Mouse (Mus musculus): Measurements from ENCODE around the gene Olfr330. TPM values are rescaled to one million over a fixed set of nuclear protein-coding genes. Genes with fewer than 3 reads are reported as not detected.

Gene Olfr330
- polyA plus RNA-seq (2014; fragmentation: Illumina TruSeq; extraction: RNeasy Lipid Tissue Mini Kit (QIAGEN cat#74804); ENCODE audit: low read depth, low replicate concordance), result not detected

DNA sequence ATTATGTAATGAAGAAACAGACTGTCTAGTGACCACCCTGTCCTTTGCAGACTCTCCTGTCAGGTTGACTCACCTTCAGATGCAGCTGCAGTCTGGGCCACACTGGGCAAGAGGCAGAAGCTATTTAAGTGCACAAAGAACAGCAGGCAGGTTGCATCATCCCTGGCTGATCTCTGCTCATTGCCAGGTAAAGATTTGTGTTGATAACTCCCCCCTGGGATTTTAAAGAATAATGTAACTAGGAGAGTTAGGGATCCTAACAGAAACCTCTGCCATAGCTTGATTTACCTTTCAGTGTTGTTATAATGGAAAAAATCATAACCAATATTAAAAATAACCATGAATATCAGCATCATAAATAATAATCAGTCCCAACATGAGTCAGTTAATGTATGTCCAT lies at the start of gene Olfr330:
Gene Olfr330, minus strand, starts transcription at position 101 of the 400 bp plus-strand sequence.

DNA sequence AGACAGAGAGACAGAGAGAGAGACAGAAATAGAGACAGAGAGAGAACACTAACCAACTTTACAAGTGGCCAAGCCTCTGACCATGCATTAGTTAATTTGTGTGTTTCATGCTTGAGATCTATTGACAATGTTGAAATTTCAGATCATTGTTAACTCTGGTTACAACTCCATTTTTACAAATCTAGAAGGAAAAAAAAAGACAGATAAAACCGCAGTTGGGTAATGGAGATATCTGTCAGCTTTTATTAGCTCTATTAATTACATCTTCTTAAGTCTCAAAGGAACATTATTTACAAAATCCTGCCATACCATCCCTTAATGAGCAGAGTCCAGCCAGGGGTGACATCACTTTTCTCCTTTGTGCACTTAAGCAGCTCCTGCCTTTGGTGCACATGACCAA lies 42.8 kb upstream of the Olfr330 start, which contains the start of gene Olfr325:
Gene Olfr325, plus strand, starts transcription at position 301 of the 400 bp plus-strand sequence.

DNA sequence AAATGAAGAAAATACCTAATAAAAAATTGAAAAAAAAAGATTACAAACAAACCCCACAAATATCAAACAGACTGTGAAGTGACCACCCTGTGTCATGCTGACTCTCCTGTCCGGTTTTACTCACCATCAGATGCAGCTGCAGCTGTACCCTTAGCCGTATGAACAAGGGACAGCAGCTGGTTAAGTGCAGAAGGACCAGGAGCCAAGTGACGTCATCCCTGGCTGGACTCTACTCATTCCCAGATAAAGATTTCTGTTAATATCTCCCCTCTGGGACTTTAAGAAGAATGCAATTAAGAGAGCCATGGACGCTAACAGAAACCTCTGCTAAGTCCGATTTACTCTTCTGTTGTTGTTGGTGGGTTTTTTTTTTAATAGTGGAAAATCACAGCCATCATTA lies 35.8 kb upstream of the Olfr330 start, which contains the start of gene Olfr224:
Gene Olfr224, minus strand, starts transcription at position 149 of the 400 bp plus-strand sequence.

DNA sequence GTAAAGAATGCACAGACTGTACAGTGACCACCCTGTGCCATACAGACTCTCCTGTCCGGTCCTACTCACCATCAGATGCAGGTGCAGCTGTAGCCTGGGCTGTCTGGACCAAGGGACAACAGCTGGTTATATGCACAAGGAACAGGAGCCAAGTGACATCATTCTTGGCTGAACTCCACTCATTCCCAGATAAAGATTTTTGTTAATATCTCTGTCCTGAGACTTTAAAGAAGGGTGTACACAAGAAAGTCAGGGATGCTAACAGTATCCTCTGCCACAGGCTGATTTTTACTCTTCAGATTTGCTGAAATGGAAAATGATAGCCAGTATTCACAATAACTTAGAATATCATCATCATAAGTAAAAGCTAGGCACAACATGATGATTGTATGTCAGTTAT lies 20.9 kb upstream of the Olfr330 start, which contains the start of gene Olfr328:
Gene Olfr328, minus strand, starts transcription at position 101 of the 400 bp plus-strand sequence.

DNA sequence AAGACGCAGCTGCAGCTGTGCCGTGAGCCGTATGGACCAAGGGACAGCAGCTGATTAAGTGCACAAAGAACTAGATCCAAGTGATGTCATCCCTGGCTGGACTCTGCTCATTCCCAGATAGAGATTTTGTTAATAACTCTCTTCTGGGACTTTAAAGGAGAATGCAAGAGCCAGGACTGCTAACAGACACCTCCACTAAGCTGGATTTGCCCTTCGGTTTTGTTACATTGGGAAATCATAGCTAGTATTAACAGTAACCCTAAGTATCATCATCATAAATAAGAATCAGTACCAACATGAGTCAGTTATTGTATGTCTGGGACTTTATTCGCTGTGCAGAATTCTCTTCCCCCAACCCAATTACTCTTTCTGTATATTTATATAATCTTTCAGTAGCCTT lies 11.7 kb upstream of the Olfr330 start, which contains the start of gene Olfr329-ps:
Gene Olfr329-ps, minus strand, starts transcription at position 101 of the 400 bp plus-strand sequence.

DNA sequence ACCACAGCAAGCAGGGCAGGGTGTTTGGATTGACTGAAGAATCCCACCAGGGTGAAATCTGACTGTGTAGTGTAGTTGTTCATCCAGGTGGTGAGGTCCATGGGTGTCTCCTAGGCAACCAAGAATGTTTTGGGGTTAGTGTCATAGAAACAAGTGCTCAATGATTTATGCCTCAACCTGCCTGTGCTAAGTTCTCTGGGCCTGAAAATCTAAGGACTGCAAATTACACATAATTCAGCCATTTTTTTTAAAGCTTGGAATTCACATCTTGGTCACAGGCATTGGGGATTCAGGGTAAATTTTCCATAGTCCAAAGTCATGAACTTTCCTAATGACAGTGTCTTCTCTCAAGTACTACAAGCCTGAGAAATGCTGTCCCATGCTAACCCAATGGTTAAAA lies 32.2 kb downstream of the Olfr330 start, which contains the start of gene Olfr331:
Gene Olfr331, minus strand, starts transcription at position 101 of the 400 bp plus-strand sequence.

DNA sequence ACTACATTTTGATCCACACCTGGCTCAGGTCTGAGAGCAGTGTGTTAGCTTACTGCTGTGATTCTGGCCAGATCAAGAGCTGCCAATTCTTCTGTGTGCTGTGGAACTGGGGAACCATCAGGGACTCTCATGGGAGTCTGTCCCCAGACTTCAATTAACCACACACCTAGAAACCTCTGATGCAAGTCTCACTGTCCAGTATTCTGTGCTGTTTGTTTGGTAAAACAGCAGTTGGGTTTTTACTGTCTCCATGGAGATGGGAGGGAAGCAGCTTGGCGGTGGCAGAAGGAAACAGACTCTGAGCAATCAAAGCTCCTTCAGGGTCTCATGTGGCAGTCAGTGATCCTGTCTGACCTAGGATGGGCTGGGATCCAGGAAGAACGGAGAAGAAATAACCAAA lies 42.2 kb downstream of the Olfr330 start, which contains the start of gene Olfr332:
Gene Olfr332, minus strand, starts transcription at position 101 of the 400 bp plus-strand sequence.

Other genes with a start within 250 kb of the Olfr330 start
- gene Zfp692, start 227.8 kb downstream of the Olfr330 start, polyA plus RNA-seq (2014; fragmentation: Illumina TruSeq; extraction: RNeasy Lipid Tissue Mini Kit (QIAGEN cat#74804); ENCODE audit: low read depth, low replicate concordance), result 8.9 TPM
- gene Zfp672, start 204.5 kb downstream of the Olfr330 start, polyA plus RNA-seq (2014; fragmentation: Illumina TruSeq; extraction: RNeasy Lipid Tissue Mini Kit (QIAGEN cat#74804); ENCODE audit: low read depth, low replicate concordance), result 47.2 TPM
- 29.4 TPM for gene Sh3bp5l, start 204.1 kb downstream of the Olfr330 start, polyA plus RNA-seq (2014; fragmentation: Illumina TruSeq; extraction: RNeasy Lipid Tissue Mini Kit (QIAGEN cat#74804); ENCODE audit: low read depth, low replicate concordance)
- not detected for gene Lypd8, start 155.8 kb downstream of the Olfr330 start, polyA plus RNA-seq (2014; fragmentation: Illumina TruSeq; extraction: RNeasy Lipid Tissue Mini Kit (QIAGEN cat#74804); ENCODE audit: low read depth, low replicate concordance)
- gene 1810065E05Rik, start 113.7 kb downstream of the Olfr330 start, polyA plus RNA-seq (2014; fragmentation: Illumina TruSeq; extraction: RNeasy Lipid Tissue Mini Kit (QIAGEN cat#74804); ENCODE audit: low read depth, low replicate concordance), result not detected
- gene Gm12253, start 102.3 kb downstream of the Olfr330 start, polyA plus RNA-seq (2014; fragmentation: Illumina TruSeq; extraction: RNeasy Lipid Tissue Mini Kit (QIAGEN cat#74804); ENCODE audit: low read depth, low replicate concordance), result not detected
- gene Lypd9, start 81.9 kb downstream of the Olfr330 start, polyA plus RNA-seq (2014; fragmentation: Illumina TruSeq; extraction: RNeasy Lipid Tissue Mini Kit (QIAGEN cat#74804); ENCODE audit: low read depth, low replicate concordance), result not detected
- gene Olfr30, start 72.6 kb downstream of the Olfr330 start, polyA plus RNA-seq (2014; fragmentation: Illumina TruSeq; extraction: RNeasy Lipid Tissue Mini Kit (QIAGEN cat#74804); ENCODE audit: low read depth, low replicate concordance), result not detected
- gene Olfr332, start 42.3 kb downstream of the Olfr330 start, polyA plus RNA-seq (2014; fragmentation: Illumina TruSeq; extraction: RNeasy Lipid Tissue Mini Kit (QIAGEN cat#74804); ENCODE audit: low read depth, low replicate concordance), result not detected
- gene Olfr331, start 32.3 kb downstream of the Olfr330 start, polyA plus RNA-seq (2014; fragmentation: Illumina TruSeq; extraction: RNeasy Lipid Tissue Mini Kit (QIAGEN cat#74804); ENCODE audit: low read depth, low replicate concordance), result not detected
- not detected for gene Olfr329-ps, start 11.6 kb upstream of the Olfr330 start, polyA plus RNA-seq (2014; fragmentation: Illumina TruSeq; extraction: RNeasy Lipid Tissue Mini Kit (QIAGEN cat#74804); ENCODE audit: low read depth, low replicate concordance)
- not detected for gene Olfr328, start 20.8 kb upstream of the Olfr330 start, polyA plus RNA-seq (2014; fragmentation: Illumina TruSeq; extraction: RNeasy Lipid Tissue Mini Kit (QIAGEN cat#74804); ENCODE audit: low read depth, low replicate concordance)
- not detected for gene Olfr224, start 35.7 kb upstream of the Olfr330 start, polyA plus RNA-seq (2014; fragmentation: Illumina TruSeq; extraction: RNeasy Lipid Tissue Mini Kit (QIAGEN cat#74804); ENCODE audit: low read depth, low replicate concordance)
- not detected for gene Olfr325, start 42.9 kb upstream of the Olfr330 start, polyA plus RNA-seq (2014; fragmentation: Illumina TruSeq; extraction: RNeasy Lipid Tissue Mini Kit (QIAGEN cat#74804); ENCODE audit: low read depth, low replicate concordance)
- gene Olfr324, start 60.3 kb upstream of the Olfr330 start, polyA plus RNA-seq (2014; fragmentation: Illumina TruSeq; extraction: RNeasy Lipid Tissue Mini Kit (QIAGEN cat#74804); ENCODE audit: low read depth, low replicate concordance), result not detected
- 21.0 TPM for gene 2210407C18Rik, start 81.2 kb upstream of the Olfr330 start, polyA plus RNA-seq (2014; fragmentation: Illumina TruSeq; extraction: RNeasy Lipid Tissue Mini Kit (QIAGEN cat#74804); ENCODE audit: low read depth, low replicate concordance)
- not detected for gene Olfr323, start 95.7 kb upstream of the Olfr330 start, polyA plus RNA-seq (2014; fragmentation: Illumina TruSeq; extraction: RNeasy Lipid Tissue Mini Kit (QIAGEN cat#74804); ENCODE audit: low read depth, low replicate concordance)
- not detected for gene Trim58, start 105.6 kb upstream of the Olfr330 start, polyA plus RNA-seq (2014; fragmentation: Illumina TruSeq; extraction: RNeasy Lipid Tissue Mini Kit (QIAGEN cat#74804); ENCODE audit: low read depth, low replicate concordance)
- gene Olfr322, start 123.9 kb upstream of the Olfr330 start, polyA plus RNA-seq (2014; fragmentation: Illumina TruSeq; extraction: RNeasy Lipid Tissue Mini Kit (QIAGEN cat#74804); ENCODE audit: low read depth, low replicate concordance), result not detected
- gene Olfr320, start 146.3 kb upstream of the Olfr330 start, polyA plus RNA-seq (2014; fragmentation: Illumina TruSeq; extraction: RNeasy Lipid Tissue Mini Kit (QIAGEN cat#74804); ENCODE audit: low read depth, low replicate concordance), result not detected
- not detected for gene Olfr319, start 164.3 kb upstream of the Olfr330 start, polyA plus RNA-seq (2014; fragmentation: Illumina TruSeq; extraction: RNeasy Lipid Tissue Mini Kit (QIAGEN cat#74804); ENCODE audit: low read depth, low replicate concordance)
- gene Olfr318, start 189.2 kb upstream of the Olfr330 start, polyA plus RNA-seq (2014; fragmentation: Illumina TruSeq; extraction: RNeasy Lipid Tissue Mini Kit (QIAGEN cat#74804); ENCODE audit: low read depth, low replicate concordance), result not detected
- not detected for gene Olfr317, start 204.4 kb upstream of the Olfr330 start, polyA plus RNA-seq (2014; fragmentation: Illumina TruSeq; extraction: RNeasy Lipid Tissue Mini Kit (QIAGEN cat#74804); ENCODE audit: low read depth, low replicate concordance)
- not detected for gene Olfr316, start 217.9 kb upstream of the Olfr330 start, polyA plus RNA-seq (2014; fragmentation: Illumina TruSeq; extraction: RNeasy Lipid Tissue Mini Kit (QIAGEN cat#74804); ENCODE audit: low read depth, low replicate concordance)
- not detected for gene Olfr315, start 238.4 kb upstream of the Olfr330 start, polyA plus RNA-seq (2014; fragmentation: Illumina TruSeq; extraction: RNeasy Lipid Tissue Mini Kit (QIAGEN cat#74804); ENCODE audit: low read depth, low replicate concordance)
- gene Olfr314, start 248.1 kb upstream of the Olfr330 start, polyA plus RNA-seq (2014; fragmentation: Illumina TruSeq; extraction: RNeasy Lipid Tissue Mini Kit (QIAGEN cat#74804); ENCODE audit: low read depth, low replicate concordance), result not detected

All from heart, adult 10 weeks (tissue).